Mouse (Mus musculus): ENCODE results near the gene Oxct1. TPM values are rescaled to one million over a fixed set of nuclear protein-coding genes. Genes with fewer than 3 reads are reported as not detected.

Gene Oxct1
- polyA plus RNA-seq, 1 experiment from 2014 or later: 197 TPM

GRCm38 (mm10) chr15:4033168-4034004, 7.2 kb downstream of the Oxct1 start:
- H3K9me3 ChIP-seq: no peaks in the 10 kb centered on the region
- ATAC-seq (ENCODE audit: insufficient number of reproducible peaks, insufficient read depth, low FRiP score, low TSS enrichment, low read depth): no peak
- H3K9ac ChIP-seq (replicated peaks): no peak overlapping the region
- H3K4me3 ChIP-seq (replicated peaks): no peak overlapping the region
- 83% methylated on average over 3 of the region's 3 CpGs for WGBS
- no peak overlapping the region for H3K4me2 ChIP-seq
- H3K27me3 ChIP-seq: no peaks in the 10 kb centered on the region
- H3K27ac ChIP-seq: no peak overlapping the region
- no peaks in the 10 kb centered on the region; the same call in 1 of the 2 replicates for H3K4me1 ChIP-seq (replicated peaks)
- peaks cover 29% of the 10 kb centered on the region for H3K36me3 ChIP-seq

- no peak for ATAC-seq (ENCODE audit: insufficient number of reproducible peaks, insufficient read depth, low FRiP score, low TSS enrichment, low read depth)
- Histone ChIP-seq H3K4me1 (replicated peaks) (no peaks in the 10 kb centered on the region), H3K9me3 (no peaks in the 10 kb centered on the region), H3K27me3 (no peaks in the 10 kb centered on the region), H3K4me3 (replicated peaks) (no peak overlapping the region), H3K4me2 (no peak overlapping the region), H3K9ac (replicated peaks) (no peak overlapping the region), H3K27ac (no peak overlapping the region), H3K36me3 (peaks cover 37% of the 10 kb centered on the region)
- 74% methylated on average over 3 of the region's 3 CpGs for WGBS
Measured at GRCm38 (mm10) chr15:4042423-4042822, 16.2 kb downstream of the Oxct1 start.

- Histone ChIP-seq H3K4me2 (no peak overlapping the region), H3K27ac (no peak overlapping the region), H3K9ac (replicated peaks) (no peak overlapping the region), H3K4me1 (replicated peaks) (no peaks in the 10 kb centered on the region), H3K4me3 (replicated peaks) (no peak overlapping the region), H3K27me3 (no peaks in the 10 kb centered on the region), H3K36me3 (peaks cover 36% of the 10 kb centered on the region), H3K9me3 (no peaks in the 10 kb centered on the region)
- 29% methylated on average over 4 of the region's 4 CpGs for WGBS
- no peak for ATAC-seq (ENCODE audit: insufficient number of reproducible peaks, insufficient read depth, low FRiP score, low TSS enrichment, low read depth)
Measured at GRCm38 (mm10) chr15:4043032-4043471, 16.9 kb downstream of the Oxct1 start.

- Histone ChIP-seq H3K4me1 (replicated peaks) (no peaks in the 10 kb centered on the region), H3K36me3 (peaks cover 55% of the 10 kb centered on the region), H3K27me3 (no peaks in the 10 kb centered on the region), H3K4me3 (replicated peaks) (no peak overlapping the region), H3K27ac (no peak overlapping the region), H3K9ac (replicated peaks) (no peak overlapping the region), H3K4me2 (no peak overlapping the region), H3K9me3 (no peaks in the 10 kb centered on the region)
- ATAC-seq (ENCODE audit: insufficient number of reproducible peaks, insufficient read depth, low FRiP score, low TSS enrichment, low read depth): no peak
- 32% methylated on average over 5 of the region's 5 CpGs for WGBS
Measured at GRCm38 (mm10) chr15:4056627-4057026, 30.4 kb downstream of the Oxct1 start.

- H3K9me3 ChIP-seq: no peaks in the 10 kb centered on the region
- no peak overlapping the region for H3K4me3 ChIP-seq (replicated peaks)
- H3K9ac ChIP-seq (replicated peaks): no peak overlapping the region
- no peak overlapping the region for H3K4me2 ChIP-seq
- 87% methylated on average over 5 of the region's 5 CpGs for WGBS
- no peaks in the 10 kb centered on the region for H3K4me1 ChIP-seq (replicated peaks)
- peaks cover 57% of the 10 kb centered on the region for H3K36me3 ChIP-seq
- H3K27ac ChIP-seq: no peak overlapping the region
- no peaks in the 10 kb centered on the region for H3K27me3 ChIP-seq
- ATAC-seq (ENCODE audit: insufficient number of reproducible peaks, insufficient read depth, low FRiP score, low TSS enrichment, low read depth): no peak
Measured at GRCm38 (mm10) chr15:4063574-4063973, 37.4 kb downstream of the Oxct1 start.

GRCm38 (mm10) chr15:4064013-4064412, 37.8 kb downstream of the Oxct1 start:
- Histone ChIP-seq H3K4me1 (replicated peaks) (no peaks in the 10 kb centered on the region), H3K36me3 (peaks cover 55% of the 10 kb centered on the region), H3K9me3 (no peaks in the 10 kb centered on the region), H3K27me3 (no peaks in the 10 kb centered on the region), H3K4me2 (no peak overlapping the region), H3K27ac (no peak overlapping the region), H3K4me3 (replicated peaks) (no peak overlapping the region), H3K9ac (replicated peaks) (no peak overlapping the region)
- no peak for ATAC-seq (ENCODE audit: insufficient number of reproducible peaks, insufficient read depth, low FRiP score, low TSS enrichment, low read depth)
- WGBS: 89% methylated on average over 7 of the region's 7 CpGs

- no peak for ATAC-seq (ENCODE audit: insufficient number of reproducible peaks, insufficient read depth, low FRiP score, low TSS enrichment, low read depth)
Measured at GRCm38 (mm10) chr15:4064694-4065093, 38.5 kb downstream of the Oxct1 start.

GRCm38 (mm10) chr15:4067273-4067990, 41.2 kb downstream of the Oxct1 start:
- Histone ChIP-seq H3K36me3 (peaks cover 25% of the 10 kb centered on the region), H3K27me3 (no peaks in the 10 kb centered on the region), H3K4me2 (no peak overlapping the region), H3K4me1 (replicated peaks) (no peaks in the 10 kb centered on the region), H3K4me3 (replicated peaks) (no peak overlapping the region), H3K9ac (replicated peaks) (no peak overlapping the region), H3K27ac (no peak overlapping the region), H3K9me3 (no peaks in the 10 kb centered on the region)
- WGBS: 75% methylated on average over 5 of the region's 5 CpGs
- no peak for ATAC-seq (ENCODE audit: insufficient number of reproducible peaks, insufficient read depth, low FRiP score, low TSS enrichment, low read depth)

More at GRCm38 (mm10) chr15:4064694-4065093, 38.5 kb downstream of the Oxct1 start:
- no peaks in the 10 kb centered on the region for H3K4me1 ChIP-seq (replicated peaks)
- peaks cover 49% of the 10 kb centered on the region for H3K36me3 ChIP-seq
- H3K4me3 ChIP-seq (replicated peaks): no peak overlapping the region
- H3K27ac ChIP-seq: no peak overlapping the region
- WGBS: 96% methylated on average over 5 of the region's 5 CpGs
- H3K4me2 ChIP-seq: no peak overlapping the region
- no peaks in the 10 kb centered on the region for H3K9me3 ChIP-seq
- H3K9ac ChIP-seq (replicated peaks): no peak overlapping the region
- no peaks in the 10 kb centered on the region for H3K27me3 ChIP-seq

- H3K9ac ChIP-seq (replicated peaks): no peak overlapping the region
- H3K4me3 ChIP-seq (replicated peaks): no peak overlapping the region
- no peak overlapping the region for H3K4me2 ChIP-seq
- no peak overlapping the region for H3K27ac ChIP-seq
- no peak for ATAC-seq (ENCODE audit: insufficient number of reproducible peaks, insufficient read depth, low FRiP score, low TSS enrichment, low read depth)
- 0 out of 2 replicates have a peak, but pooled peaks cover 8% of the 10 kb centered on the region for H3K9me3 ChIP-seq
- H3K27me3 ChIP-seq: no peaks in the 10 kb centered on the region
- H3K36me3 ChIP-seq: peaks cover 21% of the 10 kb centered on the region
- whole genome bisulfite sequencing: 90% methylated on average over 4 of the region's 4 CpGs
- H3K4me1 ChIP-seq (replicated peaks): no peaks in the 10 kb centered on the region
Measured at GRCm38 (mm10) chr15:4077978-4078377, 51.8 kb downstream of the Oxct1 start.

- H3K36me3 ChIP-seq: peaks cover 14% of the 10 kb centered on the region; the same call in 1 of the 2 replicates
- H3K27me3 ChIP-seq: no peaks in the 10 kb centered on the region
- no peaks in the 10 kb centered on the region for H3K4me1 ChIP-seq (replicated peaks)
- H3K9ac ChIP-seq (replicated peaks): no peak overlapping the region
- no peak overlapping the region for H3K27ac ChIP-seq
- WGBS: 95% methylated on average over 5 of the region's 5 CpGs
- H3K4me2 ChIP-seq: no peak overlapping the region
- ATAC-seq (ENCODE audit: insufficient number of reproducible peaks, insufficient read depth, low FRiP score, low TSS enrichment, low read depth): no peak
- no peak overlapping the region for H3K4me3 ChIP-seq (replicated peaks)
- H3K9me3 ChIP-seq: 0 out of 2 replicates have a peak, but pooled peaks cover 8% of the 10 kb centered on the region
Measured at GRCm38 (mm10) chr15:4078785-4079184, 52.6 kb downstream of the Oxct1 start.

- no peak for ATAC-seq (ENCODE audit: insufficient number of reproducible peaks, insufficient read depth, low FRiP score, low TSS enrichment, low read depth)
Measured at GRCm38 (mm10) chr15:4079425-4080189, 53.4 kb downstream of the Oxct1 start.

More at GRCm38 (mm10) chr15:4079425-4080189, 53.4 kb downstream of the Oxct1 start:
- Histone ChIP-seq H3K4me1 (replicated peaks) (no peaks in the 10 kb centered on the region), H3K9ac (replicated peaks) (no peak overlapping the region), H3K27me3 (no peaks in the 10 kb centered on the region), H3K27ac (no peak overlapping the region), H3K4me2 (no peak overlapping the region), H3K9me3 (0 out of 2 replicates have a peak, but pooled peaks cover 8% of the 10 kb centered on the region), H3K36me3 (peaks cover 14% of the 10 kb centered on the region; the same call in 1 of the 2 replicates), H3K4me3 (replicated peaks) (no peak overlapping the region)
- WGBS: 84% methylated on average over 13 of the region's 13 CpGs
